Mouse (Mus musculus) stomach, postnatal 0 days (tissue): ENCODE measurements around the gene Nrxn3. TPM values are rescaled to one million over a fixed set of nuclear protein-coding genes. Genes with fewer than 3 reads are reported as not detected.

Experiments
- ATAC-seq: fragments of 200-750 bp; cut with Nextera tagmentation; 2 replicates; pipeline ENCODE4 v1.8.0; 2017; ENCODE audit not compliant: low FRiP score, low TSS enrichment
- DNase-seq: peaks from one replicate; pipeline ENCODE4 v3.0.0-alpha.2; 2016; ENCODE audit warnings: low spot score
- H3K27ac ChIP-seq: fragments of 300-500 bp; sonication (generic); replicated peaks from 2 replicates; pipeline ENCODE4 v1.5.1; 2014; ENCODE audit warnings: mild to moderate bottlenecking, control low read depth
- H3K27me3 ChIP-seq: fragments of 300-500 bp; sonication (generic); 2 replicates; pipeline ENCODE4 v1.6.1; 2014; ENCODE audit warnings: low read length; ENCODE audit not compliant: control insufficient read depth, insufficient read depth
- H3K36me3 ChIP-seq: fragments of 300-500 bp; sonication (generic); 2 replicates; pipeline ENCODE4 v1.6.1; 2014; ENCODE audit warnings: low read length, mixed read lengths; ENCODE audit not compliant: control insufficient read depth, insufficient read depth
- H3K4me1 ChIP-seq: fragments of 300-500 bp; sonication (generic); replicated peaks from 2 replicates; pipeline ENCODE4 v1.6.1; 2014; ENCODE audit warnings: antibody characterized with exemption; ENCODE audit not compliant: control insufficient read depth, insufficient read depth
- H3K4me2 ChIP-seq: fragments of 300-500 bp; sonication (generic); replicated peaks from 2 replicates; pipeline ENCODE4 v1.6.1; 2014; ENCODE audit warnings: low read depth, mild to moderate bottlenecking, control low read depth, moderate library complexity
- H3K4me3 ChIP-seq: fragments of 300-500 bp; sonication (generic); 2 replicates; pipeline ENCODE4 v1.5.1; 2014; ENCODE audit warnings: low read depth, low read length, control low read depth
- H3K9ac ChIP-seq: fragments of 300-500 bp; sonication (generic); 2 replicates; pipeline ENCODE4 v1.6.1; 2014; ENCODE audit warnings: mild to moderate bottlenecking, low read length, control low read depth, mixed read lengths
- H3K9me3 ChIP-seq: fragments of 300-500 bp; sonication (generic); 2 replicates; pipeline ENCODE4 v1.6.1; 2016; ENCODE audit warnings: low read length; ENCODE audit not compliant: control insufficient read depth
- CTCF ChIP-seq: IDR thresholded peaks from 2 replicates; pipeline ENCODE4 v1.5.1; 2016; ENCODE audit warnings: antibody characterized with exemption, low read depth, mild to moderate bottlenecking, moderate library complexity
- EP300 ChIP-seq: optimal IDR thresholded peaks from 2 replicates; pipeline ENCODE3; 2016; ENCODE audit warnings: antibody characterized with exemption
- WGBS: fragments of 180-500 bp; shearing (Covaris S2); extraction: QIAGEN DNeasy Blood & Tissue Kit; methylation state at CpG from one replicate; pipeline ENCODE4 v1.1.7; 2014; 5-methylcytosine and 5-hydroxymethylcytosine counted together
- polyA plus RNA-seq: library from polyadenylated mRNA; unstranded; fragments of >200 nt; fragmentation: Nextera tagmentation; extraction: Ambion mirVana; gene quantifications from 2 replicates; pipeline ENCODE4 v1.2.1, GENCODE M21; 2015

The Nrxn3 gene
- polyA plus RNA-seq, 1 experiment from 2014 or later: 1.0 TPM

- no peaks in the 10 kb centered on the region for H3K9me3 ChIP-seq
- no peak for DNase-seq
- H3K4me1 ChIP-seq: no peaks in the 10 kb centered on the region
- no peak overlapping the region for H3K4me2 ChIP-seq
- no peaks in the 10 kb centered on the region for H3K36me3 ChIP-seq
- no peak overlapping the region for H3K9ac ChIP-seq
- 59% methylated on average over 2 of the region's 2 CpGs for WGBS
- no peak overlapping the region for H3K27ac ChIP-seq
- H3K27me3 ChIP-seq: no peaks in the 10 kb centered on the region
- no peak overlapping the region for H3K4me3 ChIP-seq
- TF ChIP-seq EP300: no peak
- TF ChIP-seq CTCF: no peak
- ATAC-seq: no peak
Measured at GRCm38 (mm10) chr12:90183021-90183420, 1460.3 kb downstream of the Nrxn3 start.

GRCm38 (mm10) chr12:90196161-90196560 is 1473.5 kb downstream of the Nrxn3 start:
- no peak for DNase-seq
- no peak for ATAC-seq
- Histone ChIP-seq H3K4me3 (no peak overlapping the region), H3K27me3 (no peaks in the 10 kb centered on the region), H3K36me3 (no peaks in the 10 kb centered on the region), H3K4me2 (no peak overlapping the region), H3K27ac (no peak overlapping the region), H3K9me3 (no peaks in the 10 kb centered on the region), H3K9ac (no peak overlapping the region), H3K4me1 (no peaks in the 10 kb centered on the region)
- TF ChIP-seq CTCF (no peak), EP300 (no peak)

- DNase-seq: no peak
- H3K4me3 ChIP-seq: no peak overlapping the region
- H3K4me1 ChIP-seq: no peaks in the 10 kb centered on the region
- no peak overlapping the region for H3K27ac ChIP-seq
- no peaks in the 10 kb centered on the region for H3K36me3 ChIP-seq
- ATAC-seq: no peak
- WGBS: 91% methylated on average over 3 of the region's 3 CpGs
- H3K9ac ChIP-seq: no peak overlapping the region
- TF ChIP-seq CTCF (no peak), EP300 (no peak)
- H3K27me3 ChIP-seq: no peaks in the 10 kb centered on the region
- no peak overlapping the region for H3K4me2 ChIP-seq
- H3K9me3 ChIP-seq: no peaks in the 10 kb centered on the region
Measured at GRCm38 (mm10) chr12:90197994-90198393, 1475.3 kb downstream of the Nrxn3 start.

- Histone ChIP-seq H3K27ac (no peak overlapping the region), H3K4me1 (no peaks in the 10 kb centered on the region), H3K9ac (no peak overlapping the region), H3K27me3 (no peaks in the 10 kb centered on the region), H3K9me3 (no peaks in the 10 kb centered on the region), H3K4me2 (no peak overlapping the region), H3K4me3 (no peak overlapping the region), H3K36me3 (no peaks in the 10 kb centered on the region)
- ATAC-seq (no peak), DNase-seq (no peak)
- WGBS: 94% methylated on average over 1 of the region's 1 CpGs
- no peak for TF ChIP-seq CTCF
- TF ChIP-seq EP300: no peak
Measured at GRCm38 (mm10) chr12:90202501-90202900, 1479.8 kb downstream of the Nrxn3 start.

- 44% methylated on average over 2 of the region's 2 CpGs for WGBS
- TF ChIP-seq EP300 (no peak), CTCF (no peak)
- DNase-seq (no peak), ATAC-seq (no peak)
- no peaks in the 10 kb centered on the region for H3K9me3 ChIP-seq
- H3K36me3 ChIP-seq: no peaks in the 10 kb centered on the region
- H3K4me3 ChIP-seq: no peak overlapping the region
- H3K27me3 ChIP-seq: no peaks in the 10 kb centered on the region
- H3K4me1 ChIP-seq: no peaks in the 10 kb centered on the region
- no peak overlapping the region for H3K4me2 ChIP-seq
- no peak overlapping the region for H3K9ac ChIP-seq
- H3K27ac ChIP-seq: no peak overlapping the region
Measured at GRCm38 (mm10) chr12:90211410-90211809, 1488.7 kb downstream of the Nrxn3 start.

- Histone ChIP-seq H3K4me1 (no peaks in the 10 kb centered on the region), H3K27ac (no peak overlapping the region), H3K27me3 (no peaks in the 10 kb centered on the region), H3K9ac (no peak overlapping the region), H3K9me3 (no peaks in the 10 kb centered on the region), H3K4me2 (no peak overlapping the region), H3K4me3 (no peak overlapping the region), H3K36me3 (no peaks in the 10 kb centered on the region)
- ATAC-seq (no peak), DNase-seq (no peak)
- WGBS: 60% methylated on average over 6 of the region's 6 CpGs
- TF ChIP-seq EP300 (no peak), CTCF (no peak)
Measured at GRCm38 (mm10) chr12:90217060-90217459, 1494.4 kb downstream of the Nrxn3 start.
